Mouse (Mus musculus) CD8-positive naive resting alpha-beta T cell, adult 2 months (primary cell): ENCODE results near the gene Kdr.

Experiments used
- DNase-seq, 2 experiments: peaks; one replicate each; pipeline ENCODE4 v3.0.0; 2022; ENCODE audit warnings: low read depth in 2 of 2, low spot score in 2 of 2

Gene Kdr

DNA sequence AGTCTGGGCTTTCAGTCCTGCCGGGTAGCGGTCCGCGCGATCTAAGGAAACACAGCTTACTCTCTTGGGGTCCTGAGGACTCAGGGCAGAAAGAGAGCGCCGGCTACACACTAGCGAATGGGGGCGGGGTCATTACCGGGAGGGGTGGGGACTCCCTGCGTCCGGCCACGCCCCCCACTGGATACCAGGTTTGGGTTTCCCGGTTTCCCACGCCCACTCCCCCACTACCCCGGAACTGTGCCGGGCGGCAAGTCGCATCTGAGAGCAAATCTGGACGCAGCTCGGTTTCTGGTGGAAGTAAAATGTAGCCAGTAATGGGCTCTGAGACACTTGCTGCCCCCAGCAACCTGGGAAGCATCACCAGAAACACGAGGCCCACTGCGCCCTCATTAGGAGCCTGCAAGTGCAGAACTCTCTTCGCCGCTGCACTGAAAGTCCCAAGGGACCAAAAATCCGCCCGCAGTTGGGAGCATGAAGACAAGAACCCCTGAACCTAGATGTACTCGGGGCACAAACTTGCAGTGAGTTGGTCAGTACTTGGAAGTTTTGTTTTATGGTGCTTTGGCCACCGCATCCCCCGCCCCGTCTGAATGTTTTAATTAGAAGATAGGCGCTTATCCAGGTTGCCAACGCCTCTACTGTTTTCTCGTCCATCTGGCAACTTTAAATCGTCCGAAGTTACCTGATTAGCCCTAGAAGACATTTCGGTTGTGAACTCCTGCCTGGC is at the start of gene Kdr:
Gene Kdr, minus strand, starts transcription at position 85 of the 727 bp plus-strand sequence.
- no peak for DNase-seq

- DNase-seq: no peak
Observed at GRCm38 (mm10) chr5:76026805-76027204, 48.5 kb upstream of the Kdr start.

- no peak for DNase-seq
Observed at GRCm38 (mm10) chr5:76025996-76026665, 47.9 kb upstream of the Kdr start.

- DNase-seq: no peak
Observed at GRCm38 (mm10) chr5:76023011-76023773, 44.9 kb upstream of the Kdr start.

DNA sequence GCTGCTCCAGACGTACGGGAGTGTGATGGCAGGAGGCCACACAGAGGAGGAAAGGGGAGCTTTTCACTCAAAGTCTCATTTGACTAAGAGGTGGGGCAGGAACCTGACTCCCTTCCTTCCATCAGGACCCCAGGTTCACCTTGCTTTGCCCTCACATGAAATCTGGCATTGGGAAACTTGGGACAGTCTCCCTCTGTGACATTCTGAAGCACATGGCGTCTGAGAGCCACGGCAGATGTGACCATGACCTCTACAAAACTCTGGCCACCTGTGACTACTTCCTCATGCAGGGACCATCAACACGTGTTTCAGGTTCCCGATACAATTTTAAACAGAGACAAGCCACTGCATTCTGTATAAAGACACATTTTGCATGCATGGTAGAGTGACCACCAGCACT is 44.2 kb upstream of the Kdr start:
- DNase-seq: no peak

DNA sequence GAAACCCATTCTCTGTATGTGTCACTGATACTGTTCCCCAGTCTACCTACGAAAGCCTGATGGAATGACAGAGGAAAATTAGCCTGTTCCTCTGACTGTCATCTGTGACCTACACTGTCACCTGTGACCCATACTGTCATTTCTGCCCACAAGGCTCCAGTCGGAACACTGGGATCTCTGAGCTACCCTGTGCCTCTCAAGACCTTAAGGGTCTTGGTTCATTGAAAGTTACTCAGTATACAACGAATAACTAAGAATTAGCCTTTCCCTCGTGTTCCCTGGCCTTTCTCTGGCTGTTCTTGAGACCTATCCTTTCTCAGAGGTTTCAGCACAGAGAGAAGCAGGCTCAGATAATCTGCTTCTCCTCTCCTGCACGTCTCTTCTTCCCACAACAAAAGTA is 40.1 kb upstream of the Kdr start:
- DNase-seq: no peak

- DNase-seq: no peak
Observed at GRCm38 (mm10) chr5:76016086-76016485, 37.8 kb upstream of the Kdr start.

GRCm38 (mm10) chr5:76013881-76014431 is 35.7 kb upstream of the Kdr start:
- DNase-seq: no peak

- no peak for DNase-seq
Observed at GRCm38 (mm10) chr5:76006403-76006802, 28.1 kb upstream of the Kdr start.

DNA sequence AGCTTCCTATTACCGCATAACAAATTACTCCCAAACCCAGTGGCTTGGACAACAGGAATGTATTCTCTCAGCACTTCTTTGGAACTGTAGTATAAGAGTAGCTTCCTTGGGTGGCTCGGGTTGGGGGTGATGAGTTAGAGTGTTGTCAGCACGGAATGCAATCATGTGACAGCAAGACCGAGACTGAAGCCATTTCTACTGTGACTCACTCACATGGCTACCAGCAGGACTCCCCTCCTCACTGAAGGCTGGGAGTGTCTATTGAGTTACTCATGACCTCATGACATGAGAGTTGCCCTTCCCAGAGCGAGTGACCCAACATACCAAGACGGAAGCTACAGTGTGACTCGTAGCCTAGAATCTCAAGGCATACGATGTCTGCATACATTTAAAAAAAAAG is 12.0 kb upstream of the Kdr start:
- DNase-seq: no peak

DNA sequence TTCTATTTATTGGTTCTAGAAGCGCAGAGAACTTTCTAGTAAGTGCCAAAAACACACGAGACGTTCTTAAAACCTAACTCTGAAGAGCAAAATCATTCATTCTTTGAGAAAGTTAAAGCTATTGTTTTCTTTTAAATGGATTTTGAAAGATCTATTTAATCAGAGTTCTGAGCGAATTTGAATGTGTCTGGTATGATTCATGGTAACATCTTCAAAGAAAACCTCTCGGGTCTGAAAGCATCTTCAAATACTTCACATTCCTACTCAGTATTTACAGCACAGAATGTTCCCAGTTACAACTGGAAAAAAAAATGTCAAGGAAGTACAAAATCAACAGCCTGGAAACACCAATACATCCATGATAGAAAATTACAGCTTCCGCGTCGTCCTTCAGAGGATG is 9.3 kb upstream of the Kdr start:
- no peak for DNase-seq

DNA sequence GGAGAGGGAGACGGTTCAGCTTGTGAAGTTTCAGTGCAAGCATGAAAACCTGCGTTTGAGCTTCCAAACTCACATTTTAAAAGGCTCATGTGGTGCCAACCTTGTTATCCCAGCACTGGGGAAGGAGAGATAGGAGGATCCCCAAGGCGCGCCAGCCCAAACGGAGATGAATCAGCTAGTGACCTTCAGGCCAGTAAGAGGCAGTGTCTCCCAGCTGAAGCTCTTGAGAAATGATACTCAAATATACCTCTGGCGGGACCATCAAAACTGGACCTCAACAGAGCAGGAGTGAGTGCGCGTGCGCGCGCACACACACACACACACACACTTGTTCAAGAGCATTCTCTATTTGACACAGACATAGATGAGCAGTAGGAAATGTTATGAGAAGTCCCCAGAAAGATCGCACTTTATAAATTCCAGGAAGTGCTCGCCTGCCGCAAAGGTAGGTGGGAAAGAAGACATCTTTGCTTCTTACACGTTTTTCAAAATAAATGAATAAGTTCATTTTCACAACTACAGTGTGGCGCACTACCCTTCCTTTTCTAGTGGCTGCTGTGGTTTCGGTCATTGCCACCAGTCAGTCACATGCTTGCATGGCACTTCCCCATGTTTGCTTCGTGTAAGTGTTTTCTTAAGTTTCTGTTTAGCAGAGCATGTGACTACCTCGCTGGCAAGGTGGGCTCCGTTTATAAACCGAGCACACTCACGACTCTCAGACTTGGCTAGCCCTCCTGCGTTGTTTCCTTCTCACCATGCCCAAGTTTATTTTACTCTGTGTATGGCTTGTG is 2.5 kb upstream of the Kdr start:
- DNase-seq: no peak

GRCm38 (mm10) chr5:75979108-75979507 is 850 bp upstream of the Kdr start:
- no peak for DNase-seq

GRCm38 (mm10) chr5:75977441-75978373 is 551 bp downstream of the Kdr start:
- no peak for DNase-seq

GRCm38 (mm10) chr5:75976696-75977095 is 1.6 kb downstream of the Kdr start:
- DNase-seq: no peak

- DNase-seq: no peak
Observed at GRCm38 (mm10) chr5:75975398-75975797, 2.9 kb downstream of the Kdr start.

GRCm38 (mm10) chr5:75974543-75975130 is 3.6 kb downstream of the Kdr start:
- DNase-seq: no peak

DNA sequence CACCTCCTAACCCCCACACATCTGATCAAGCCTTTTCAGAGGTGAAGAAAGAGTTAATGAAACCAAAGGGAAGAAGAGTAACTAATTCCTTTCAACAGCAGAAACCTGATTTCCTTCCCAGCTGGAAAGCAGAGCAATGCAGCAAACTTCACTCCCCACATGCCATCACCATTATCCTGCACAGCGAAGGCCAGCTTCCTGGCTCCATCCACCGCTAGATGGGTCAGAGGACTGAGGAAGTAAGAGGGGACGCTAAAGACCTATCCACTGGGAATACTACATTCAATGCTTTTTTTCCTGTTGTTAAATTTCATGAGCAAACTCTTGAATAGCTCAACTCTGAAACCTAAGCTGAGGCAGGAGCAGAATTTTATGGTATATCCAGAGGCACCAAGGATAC is 8.4 kb downstream of the Kdr start:
- no peak for DNase-seq

DNA sequence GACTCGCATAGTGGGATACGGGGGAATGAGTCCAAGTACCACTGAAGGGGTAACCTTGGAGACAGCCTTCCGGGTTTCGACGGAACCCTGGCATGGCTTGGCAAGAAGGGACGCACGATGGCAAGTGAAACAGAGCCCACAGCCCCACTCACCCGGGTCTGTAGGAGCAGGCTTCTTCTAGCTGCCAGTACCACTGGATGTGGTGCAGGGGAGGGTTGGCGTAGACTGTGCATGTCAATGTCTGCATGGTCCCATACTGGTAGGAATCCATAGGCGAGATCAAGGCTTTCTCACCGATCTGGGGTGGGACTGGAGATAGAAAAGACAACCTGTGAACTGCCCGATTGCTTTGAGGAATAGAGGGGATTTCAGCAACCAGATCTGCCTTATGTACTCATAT is 15.7 kb downstream of the Kdr start:
- DNase-seq: no peak
